Mouse (Mus musculus) cerebellum, adult (tissue): ENCODE measurements around the gene Nkd2.

Experiments used
- ATAC-seq: cut with Nextera tagmentation; 2 replicates; pipeline ENCODE4 v1.9.2; 2017; ENCODE audit warnings: mild to moderate bottlenecking, moderate library complexity, mixed read lengths; ENCODE audit not compliant: insufficient number of reproducible peaks, low FRiP score, low TSS enrichment

Nkd2 gene

DNA sequence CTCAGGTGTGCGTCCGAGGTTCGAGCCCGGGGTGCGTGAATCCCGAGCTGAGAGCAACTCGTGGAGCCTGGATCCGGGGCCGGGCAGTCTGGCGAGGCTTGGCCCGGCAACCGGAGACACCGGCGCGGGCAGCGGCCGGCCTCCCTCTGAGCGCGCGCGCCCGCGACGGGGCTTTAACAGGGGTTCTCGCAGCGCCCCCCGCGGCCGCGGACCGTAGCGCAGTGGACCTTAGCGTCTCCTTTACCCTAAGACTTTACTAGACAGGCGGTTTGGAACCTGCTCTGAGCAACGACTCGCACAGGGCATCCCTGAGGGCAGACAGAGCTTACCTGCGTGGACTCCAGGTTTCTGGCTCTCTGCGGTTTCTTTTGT, at the start of gene Nkd2:
Gene Nkd2 (minus strand): TSS at position 167 of the 372 bp plus-strand sequence.
- no peak for ATAC-seq

DNA sequence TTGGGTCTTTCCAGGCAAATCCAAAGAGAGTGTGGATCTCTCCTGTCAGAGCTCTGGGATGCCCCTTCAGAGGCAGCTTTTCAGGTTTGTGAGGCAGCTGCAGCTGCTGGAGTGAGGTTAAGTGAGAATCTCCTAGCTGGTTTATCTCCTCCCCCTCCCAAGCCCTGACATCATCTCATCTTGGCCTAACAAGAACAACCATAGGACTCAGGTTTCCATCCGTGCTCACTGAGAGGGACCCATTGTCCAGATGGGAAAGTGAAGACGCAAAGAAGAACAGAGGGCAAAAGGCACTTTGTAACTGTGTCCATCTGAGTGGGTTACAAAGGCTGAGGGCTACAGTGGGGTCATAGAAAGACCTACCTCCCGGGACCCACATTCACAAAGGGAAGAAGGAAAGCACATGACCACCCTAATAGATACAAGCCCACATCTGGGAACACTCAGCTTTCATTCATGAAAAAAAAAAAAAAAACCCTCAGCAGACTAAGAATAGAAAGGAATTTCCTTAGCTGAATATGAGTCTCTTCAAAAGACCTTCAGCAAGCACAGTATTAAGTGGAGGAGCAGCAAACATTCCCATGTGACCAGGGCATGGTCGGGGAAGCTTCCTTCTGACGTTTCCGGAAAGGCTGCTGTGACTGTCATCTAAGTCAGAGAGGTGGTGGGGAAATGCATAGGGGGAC, 45.2 kb upstream of the Nkd2 start:
- ATAC-seq, result no peak

DNA sequence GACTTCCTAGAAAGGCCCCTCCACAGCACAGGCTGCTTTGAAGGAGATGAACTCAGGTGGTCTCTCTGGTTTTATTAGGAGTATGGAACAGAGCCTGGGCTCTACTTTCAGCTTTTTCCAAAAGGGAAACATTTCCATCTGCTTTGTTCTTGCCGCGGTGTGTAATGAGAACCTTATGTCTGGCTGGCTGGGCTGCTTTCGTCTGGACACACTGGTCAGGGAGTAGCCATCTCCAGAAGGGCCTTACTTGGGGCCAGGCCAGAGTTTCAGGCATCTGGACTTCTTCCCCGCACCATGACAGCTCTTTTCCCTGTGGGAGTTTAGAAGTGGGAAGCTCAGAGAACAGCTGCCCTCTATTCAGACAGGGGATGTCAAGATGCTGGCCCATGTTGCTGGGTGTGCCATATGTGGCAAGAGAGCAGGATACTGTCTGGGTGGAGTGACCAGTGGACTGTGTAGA, 40.0 kb upstream of the Nkd2 start:
- ATAC-seq, result no peak

GRCm38 (mm10) chr13:73886601-73887000, 39.2 kb upstream of the Nkd2 start:
- no peak for ATAC-seq

DNA sequence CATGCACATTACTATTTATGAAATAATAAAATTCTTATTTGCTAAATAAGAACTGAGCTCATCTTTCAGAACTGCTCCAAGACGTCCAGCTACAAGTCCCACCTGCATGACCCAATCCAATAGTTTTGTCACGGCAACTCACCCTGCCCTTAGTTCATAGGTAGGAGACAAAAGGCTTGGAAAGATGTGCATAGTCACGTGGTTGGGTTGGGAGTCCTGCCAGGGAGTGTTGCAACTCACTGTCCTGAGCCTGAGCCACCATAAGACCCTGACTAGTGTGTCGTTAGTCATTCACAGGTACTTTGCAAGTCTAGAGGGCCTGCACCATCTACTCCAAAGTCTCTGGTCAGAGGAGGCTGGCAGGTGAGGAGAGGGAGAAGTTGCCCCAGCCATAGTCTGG, 38.6 kb upstream of the Nkd2 start:
- ATAC-seq, result no peak

GRCm38 (mm10) chr13:73885656-73886055, 38.2 kb upstream of the Nkd2 start:
- ATAC-seq, result no peak

- ATAC-seq, result no peak
Observed at GRCm38 (mm10) chr13:73881347-73881746, 33.9 kb upstream of the Nkd2 start.

GRCm38 (mm10) chr13:73879824-73880223, 32.4 kb upstream of the Nkd2 start:
- ATAC-seq, result no peak

- no peak for ATAC-seq
Observed at GRCm38 (mm10) chr13:73872159-73872558, 24.7 kb upstream of the Nkd2 start.

DNA sequence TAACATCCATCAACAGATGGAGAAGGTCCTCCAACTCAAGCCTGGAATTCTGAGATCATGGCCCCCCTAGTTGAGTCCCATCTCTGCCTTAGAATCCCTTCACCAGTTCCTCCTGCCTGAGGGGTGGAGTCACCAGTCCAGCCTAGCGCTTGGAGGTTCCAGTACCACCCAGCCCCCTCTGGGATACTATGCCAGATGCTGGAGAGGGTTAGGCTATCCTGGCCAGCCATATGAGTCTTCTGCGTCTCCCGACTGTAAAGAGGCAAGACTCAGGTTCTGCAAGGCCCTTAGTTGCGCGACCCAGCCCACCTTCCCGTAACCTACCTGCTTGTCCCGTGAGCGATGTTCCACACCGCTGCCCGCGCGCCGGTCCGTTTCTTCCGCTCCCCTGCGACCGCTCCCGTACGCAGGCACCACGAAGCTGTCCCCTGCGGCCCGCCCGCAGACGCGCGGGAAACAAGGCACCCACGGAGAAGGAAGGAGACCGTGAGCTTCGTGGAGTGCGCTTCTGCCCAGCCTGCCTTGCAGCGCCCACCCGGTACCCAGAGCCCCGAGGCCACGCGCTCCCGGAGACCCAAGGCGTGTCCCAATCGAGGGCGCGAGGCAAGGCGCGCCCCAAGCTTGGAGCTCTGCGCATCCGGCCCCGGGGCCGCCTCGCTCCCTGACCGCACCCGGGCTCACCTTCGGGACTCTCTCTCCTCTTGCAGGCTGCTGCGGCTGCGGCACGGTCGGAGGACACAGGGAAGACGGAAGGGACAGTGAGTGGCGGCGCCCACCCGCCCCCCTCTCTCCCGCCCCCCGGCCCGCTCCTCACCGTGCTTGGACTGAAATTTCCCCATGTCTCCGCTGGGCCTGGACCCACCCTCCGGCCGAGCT, 604 bp downstream of the Nkd2 start:
- no peak for ATAC-seq

DNA sequence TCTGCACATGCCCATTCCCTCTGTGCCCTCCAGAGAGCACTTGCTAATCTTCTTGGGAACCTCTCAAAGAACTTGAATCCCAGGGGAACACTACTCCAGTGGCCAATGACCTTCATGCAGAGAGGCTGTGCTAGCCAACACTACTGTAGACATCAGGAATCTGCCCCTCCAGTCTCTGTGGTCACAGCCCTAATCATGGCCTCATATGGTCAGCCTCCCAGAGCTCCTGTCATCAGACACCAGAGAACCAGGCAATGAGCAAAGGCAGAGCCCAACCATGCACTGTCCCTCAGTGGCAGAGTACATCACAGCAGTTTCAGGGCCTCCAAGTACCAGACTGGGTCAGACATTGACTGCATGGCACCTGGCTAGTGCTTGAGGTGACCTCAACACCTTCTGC, 4.7 kb downstream of the Nkd2 start:
- no peak for ATAC-seq

DNA sequence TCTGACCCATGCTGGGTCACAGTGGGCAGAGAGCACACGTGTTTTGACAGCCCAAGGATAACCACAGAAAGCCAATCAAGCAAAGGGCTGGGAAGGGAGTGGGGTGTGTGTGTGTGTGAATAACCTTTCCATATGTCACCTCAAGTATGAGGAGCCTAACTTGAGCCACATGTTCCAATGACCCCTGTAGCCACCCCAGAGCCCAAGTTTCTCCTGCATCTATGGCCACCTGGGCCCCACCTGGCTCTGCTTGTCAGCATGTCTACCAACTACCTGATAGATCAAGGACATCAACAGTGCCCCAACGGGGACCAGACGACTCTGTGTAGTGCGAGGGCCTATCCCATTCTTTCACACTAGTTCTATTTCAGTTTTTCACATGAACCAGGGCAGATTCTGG, 7.7 kb downstream of the Nkd2 start:
- no peak for ATAC-seq

DNA sequence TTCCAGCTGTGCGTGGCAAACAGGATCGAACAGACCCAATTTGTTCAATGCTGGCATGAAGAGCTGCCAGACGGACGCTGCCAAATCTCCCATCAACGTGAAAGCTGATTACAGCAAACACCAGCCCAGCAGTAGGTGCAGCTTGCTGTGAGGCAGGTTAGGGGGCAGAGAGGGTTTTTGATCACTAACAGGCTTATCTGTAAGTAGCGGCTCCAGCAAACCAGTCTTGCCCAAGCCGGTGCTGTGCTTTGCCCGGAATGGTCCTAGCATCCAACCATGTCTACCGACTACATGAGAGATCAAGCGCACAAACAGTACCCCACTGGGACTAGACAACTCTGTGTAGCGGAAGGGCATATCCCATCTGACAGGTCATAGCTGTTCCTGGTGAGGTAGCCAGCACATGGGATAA, 8.3 kb downstream of the Nkd2 start:
- ATAC-seq, result no peak

GRCm38 (mm10) chr13:73837708-73838107, 9.7 kb downstream of the Nkd2 start:
- ATAC-seq, result no peak

DNA sequence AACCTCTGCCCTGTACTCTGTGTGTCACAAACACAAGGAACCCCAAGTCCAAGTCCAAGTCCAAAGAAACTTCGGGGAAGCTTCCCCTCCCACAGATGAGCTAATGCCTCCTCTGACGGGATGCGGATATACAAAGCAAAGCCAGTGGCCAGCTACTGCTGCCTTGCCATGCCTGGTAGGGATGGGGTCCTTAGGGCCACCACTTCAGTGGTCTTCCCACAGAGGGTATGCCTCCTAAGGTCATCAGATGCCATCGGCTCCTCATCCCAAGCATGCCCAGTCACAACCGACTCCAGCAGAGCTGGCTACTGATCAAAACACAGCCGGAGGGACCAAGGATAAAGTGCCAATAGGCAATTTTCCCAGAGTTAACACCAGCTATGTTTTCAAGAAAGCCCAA, 10.9 kb downstream of the Nkd2 start:
- no peak for ATAC-seq

- ATAC-seq, result no peak
Observed at GRCm38 (mm10) chr13:73835791-73836190, 11.6 kb downstream of the Nkd2 start.

GRCm38 (mm10) chr13:73833809-73834208, 13.6 kb downstream of the Nkd2 start:
- ATAC-seq, result no peak

- peak; percentile 37; the same call in 1 of the 2 replicates for ATAC-seq
Observed at GRCm38 (mm10) chr13:73831486-73831885, 15.9 kb downstream of the Nkd2 start.

DNA sequence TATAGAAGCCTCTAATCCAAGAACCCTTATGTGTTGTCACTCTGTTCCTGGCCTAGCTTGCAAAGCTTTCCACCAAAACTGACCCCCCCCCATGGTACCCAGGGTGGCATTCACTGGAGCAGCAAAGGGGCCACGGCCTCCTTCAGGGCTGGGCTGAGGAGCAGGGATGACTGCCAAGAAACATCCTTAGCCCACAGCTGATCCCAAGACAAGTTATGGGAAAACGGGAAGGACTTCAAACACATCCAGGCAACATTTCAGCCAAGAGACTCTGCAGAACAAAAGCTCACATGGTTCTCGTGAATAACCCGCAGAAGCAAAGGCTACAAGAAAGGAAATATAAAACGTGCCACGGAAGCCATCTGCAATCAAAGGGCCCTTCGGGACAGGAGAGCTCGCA, 20.2 kb downstream of the Nkd2 start:
- no peak for ATAC-seq

DNA sequence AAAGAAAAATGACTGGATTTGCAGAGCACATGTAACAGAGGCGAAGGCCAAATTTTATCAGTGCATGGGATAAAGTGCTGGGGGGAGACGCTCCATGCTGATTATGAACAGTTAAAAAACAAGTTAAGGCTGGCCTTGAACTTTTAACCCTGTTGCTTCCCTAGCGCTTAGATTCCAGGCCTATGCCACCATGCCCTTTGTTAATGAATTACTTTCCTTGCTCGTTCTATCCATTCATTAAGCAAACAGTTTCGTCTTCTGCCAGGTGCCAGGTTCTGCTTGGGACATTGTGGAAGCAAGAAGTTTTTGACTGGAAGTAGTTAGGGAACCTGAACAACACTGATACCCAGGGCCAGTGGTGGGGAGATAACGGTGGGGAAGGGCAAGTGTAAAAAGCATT, 23.7 kb downstream of the Nkd2 start:
- no peak for ATAC-seq

DNA sequence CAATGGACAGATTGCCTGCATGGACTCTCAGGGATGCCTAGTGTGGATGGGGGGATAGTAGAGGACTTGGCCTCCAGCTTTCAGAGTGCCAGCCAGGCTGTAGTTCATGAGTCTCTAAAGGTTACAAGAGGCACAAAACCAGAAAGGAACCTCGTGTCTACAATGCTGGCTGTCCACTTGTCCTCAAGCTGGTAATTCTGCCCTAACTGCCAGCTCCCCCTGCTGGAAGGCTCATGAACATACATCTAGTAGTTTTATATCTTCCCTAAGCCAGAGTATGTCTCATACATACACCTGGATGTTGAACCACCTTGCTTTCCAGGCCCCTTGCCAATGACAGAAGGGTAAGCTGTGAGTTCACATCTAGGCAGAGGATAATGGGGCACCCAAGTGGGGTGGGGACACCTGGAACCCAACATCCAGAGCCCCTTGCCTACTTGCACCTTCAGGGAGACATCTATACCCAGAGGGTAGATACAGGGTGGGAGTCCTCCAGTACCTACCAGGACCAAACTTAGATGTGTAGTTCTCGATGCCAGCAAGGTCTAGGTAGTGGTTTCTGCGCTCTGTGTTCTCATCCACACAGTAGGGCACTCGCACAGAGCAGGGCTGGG, 25.1 kb downstream of the Nkd2 start:
- no peak for ATAC-seq
